Mouse (Mus musculus) inflammation-experienced regulatory T-cells (primary cell): ENCODE results near the gene Selenbp1. TPM values are rescaled to one million over a fixed set of nuclear protein-coding genes. Genes with fewer than 3 reads are reported as not detected.

Experiments
- polyA plus RNA-seq, 2 experiments: library from polyadenylated mRNA; unstranded; fragments of 100-300 nt; shearing (Covaris generic); gene quantifications; one replicate each; pipeline ENCODE4 v1.2.1; 2017

Selenbp1 gene
- polyA plus RNA-seq, result 1 to 10 TPM; 3.9 to 4.6 TPM

DNA sequence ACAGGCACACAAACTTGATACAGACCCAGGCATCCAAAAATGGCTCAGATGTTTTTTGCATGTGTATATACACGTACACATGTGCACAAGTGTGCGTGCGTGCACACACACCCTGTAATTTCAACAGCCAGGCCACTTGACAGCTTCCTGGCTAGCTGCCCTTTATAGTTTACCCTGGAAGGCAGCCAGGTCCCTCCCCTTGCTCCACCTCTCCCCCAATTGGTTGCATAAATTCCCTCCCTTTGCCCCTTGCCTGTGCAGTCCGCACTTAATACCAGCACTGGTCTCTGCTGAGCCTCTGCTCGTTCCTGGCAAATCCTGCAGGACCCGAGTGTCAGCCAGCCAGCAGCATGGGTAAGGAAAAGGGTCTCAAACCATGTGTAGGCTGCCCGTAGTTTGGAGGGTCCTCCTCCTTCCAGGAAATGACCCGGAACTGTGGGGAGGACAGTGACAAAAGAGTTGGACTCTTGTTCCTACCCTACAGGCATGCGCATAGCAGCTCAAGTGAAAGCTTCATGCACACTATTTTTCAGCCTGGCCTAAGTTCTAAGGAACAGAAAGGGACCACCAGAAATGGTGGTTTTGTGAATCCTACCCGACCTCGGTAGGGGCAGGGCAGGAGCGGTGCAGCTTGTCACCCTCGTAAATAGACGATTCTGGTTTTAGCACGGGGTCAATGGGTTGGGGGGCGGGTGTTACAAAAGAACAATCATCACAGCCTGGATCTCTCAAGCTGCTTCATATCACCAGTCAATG, at the start of gene Selenbp1:
Gene Selenbp1 (plus strand): TSS at position 248 of the 756 bp plus-strand sequence.

DNA sequence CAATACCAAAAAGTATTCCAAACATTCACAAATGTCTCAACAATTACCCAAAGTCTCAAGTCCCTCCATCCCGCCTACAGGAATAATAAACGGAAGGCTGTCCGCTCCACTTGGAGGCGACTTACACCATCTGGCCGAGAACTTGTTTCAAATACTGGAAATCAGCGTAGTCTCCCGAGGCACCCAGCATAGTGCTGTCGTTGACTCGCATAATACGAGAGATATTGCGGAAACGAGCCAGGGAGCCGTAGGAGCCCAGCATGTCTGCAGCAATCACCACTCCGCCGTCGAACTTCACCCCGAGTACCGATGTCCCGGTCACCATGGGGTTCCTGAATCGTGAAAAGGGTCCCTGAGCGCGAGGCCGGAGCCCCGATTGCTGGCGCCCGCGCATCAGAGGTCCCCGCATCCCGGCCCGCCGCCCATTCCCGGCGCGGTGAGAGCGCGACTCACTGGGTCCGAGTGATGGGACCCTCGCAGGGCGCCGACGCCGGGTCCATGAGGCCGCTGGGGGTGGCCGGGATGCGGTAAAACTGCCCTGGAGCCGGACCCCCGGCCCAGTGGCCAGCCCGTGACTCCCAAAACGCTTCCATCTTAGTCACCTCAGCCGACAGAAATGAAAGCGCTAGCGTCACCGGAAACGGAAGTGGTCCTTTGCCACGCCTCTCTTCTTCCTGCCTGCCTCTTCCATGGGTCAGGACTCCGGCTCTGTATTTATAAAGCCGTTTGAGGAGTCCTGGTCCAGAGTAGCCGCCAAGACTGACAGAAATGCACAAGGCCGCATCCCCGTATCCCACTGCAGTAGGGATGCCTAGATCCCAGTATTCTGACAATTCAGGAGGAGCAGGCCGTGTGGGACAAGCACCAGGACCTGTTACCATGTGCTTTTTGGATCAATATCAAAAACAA, 46.3 kb upstream of the Selenbp1 start, which contains the start of gene Psmb4:
Gene Psmb4 (minus strand): TSS at position 646 of the 909 bp plus-strand sequence.

DNA sequence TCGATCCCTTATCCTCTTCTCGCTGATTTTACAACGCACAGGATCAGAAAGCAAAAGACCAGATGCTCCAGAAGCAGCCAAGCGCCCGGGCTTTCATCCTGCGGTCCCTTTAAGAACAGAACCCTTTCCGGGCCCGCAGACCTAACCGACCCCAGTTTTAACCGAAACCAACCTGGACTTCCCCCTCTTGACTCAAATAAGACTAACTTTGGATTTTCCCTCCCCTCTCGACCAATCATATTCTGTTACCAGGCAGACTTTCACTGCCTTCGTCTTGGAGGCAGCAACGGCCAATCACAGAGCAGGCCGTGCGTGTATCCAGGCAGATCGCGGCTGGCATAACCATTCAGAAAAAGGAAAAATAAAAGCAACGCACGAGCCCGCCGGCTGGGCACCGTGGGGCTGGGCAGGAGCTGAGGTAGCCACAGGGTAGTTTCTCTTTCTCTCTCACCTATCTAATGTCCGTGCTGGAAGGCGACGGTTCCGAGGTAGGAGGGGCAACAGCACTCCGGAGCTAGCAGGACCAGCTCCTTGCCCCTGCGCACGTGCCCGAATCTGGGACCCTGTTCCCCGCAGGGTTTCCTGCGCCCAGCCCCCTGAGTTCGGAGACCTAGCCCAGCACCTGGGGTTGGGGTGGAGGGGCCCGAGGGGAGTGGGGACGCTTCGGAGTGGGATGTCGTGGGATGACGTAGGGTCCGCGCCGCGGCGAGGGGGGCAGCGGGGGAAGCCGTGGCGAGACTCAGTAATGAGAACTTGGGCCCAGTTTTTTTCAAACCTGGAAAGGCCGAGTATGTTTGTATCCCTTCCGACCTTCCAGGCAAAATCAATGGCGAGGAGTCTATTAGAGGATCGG, 21.1 kb downstream of the Selenbp1 start, which contains the start of gene Rfx5:
Gene Rfx5 (plus strand): TSS at position 312 of the 853 bp plus-strand sequence.

DNA sequence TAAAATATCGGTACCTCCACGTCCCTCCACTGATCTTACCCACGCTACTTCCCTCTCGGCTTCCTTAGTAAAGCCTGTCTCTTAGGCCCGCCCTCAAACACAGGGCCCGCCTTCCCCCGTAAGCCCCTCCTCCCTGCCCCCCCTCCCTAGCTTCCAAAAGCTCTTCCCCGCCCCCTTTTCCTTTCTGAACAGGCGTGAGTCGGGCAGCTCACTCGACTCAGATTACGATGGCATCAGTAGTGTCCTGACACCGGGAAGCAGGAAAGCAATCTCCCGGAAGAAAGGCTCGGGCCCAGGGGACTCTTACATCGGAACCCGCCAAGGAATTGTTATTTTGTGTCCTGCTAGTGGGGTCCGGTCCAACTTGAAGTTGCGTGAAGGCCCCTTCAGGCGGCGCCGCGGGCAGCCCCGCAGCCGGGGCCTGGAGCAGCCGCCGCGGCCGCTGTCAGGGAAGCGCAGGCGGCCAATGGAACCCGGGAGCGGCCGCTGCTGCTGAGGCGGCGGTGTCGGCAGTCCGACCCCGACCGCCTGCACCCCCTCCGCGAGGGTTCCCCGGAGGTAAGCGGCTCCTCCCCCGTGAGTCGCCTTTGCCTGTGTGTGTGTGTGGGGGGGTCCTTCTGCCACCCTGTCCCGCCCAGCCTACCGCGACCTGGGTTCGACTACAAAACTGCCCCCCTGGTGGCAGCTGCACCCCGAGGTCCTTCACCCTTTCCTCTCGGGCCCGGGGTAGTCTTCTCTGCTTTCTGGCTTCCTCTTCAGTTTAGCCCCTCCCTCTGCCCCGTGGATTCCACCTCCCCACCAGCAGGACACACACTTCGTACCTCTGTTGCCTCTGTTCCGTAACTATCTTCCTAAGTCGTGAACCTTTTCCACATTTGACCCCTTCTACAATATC, 41.9 kb downstream of the Selenbp1 start, which contains the start of gene Pi4kb:
Gene Pi4kb (plus strand): TSS at position 204 of the 895 bp plus-strand sequence.

Other genes starting within 250 kb of the Selenbp1 start
- under 1 TPM in 1 of 2 experiments, not detected in 1; 0.61 TPM for gene Selenbp2, start 239.5 kb upstream of the Selenbp1 start, polyA plus RNA-seq
- gene Cgn, start 146.6 kb upstream of the Selenbp1 start, polyA plus RNA-seq, result under 1 TPM; 0.13 to 0.42 TPM
- 10 to 100 TPM; 12.2 to 14.7 TPM for gene Pogz, start 95.5 kb upstream of the Selenbp1 start, polyA plus RNA-seq
- gene Psmb4, start 46.1 kb upstream of the Selenbp1 start, polyA plus RNA-seq, result 100 to 1,000 TPM; 258 to 304 TPM
- gene Rfx5, start 21.0 kb downstream of the Selenbp1 start, polyA plus RNA-seq, result 10 to 100 TPM; 26.0 to 29.1 TPM
- gene Pi4kb, start 41.7 kb downstream of the Selenbp1 start, polyA plus RNA-seq, result 10 to 100 TPM; 13.5 to 17.2 TPM
- gene Zfp687, start 82.4 kb downstream of the Selenbp1 start, polyA plus RNA-seq, result 10 to 100 TPM; 53.2 TPM
- gene Psmd4, start 109.6 kb downstream of the Selenbp1 start, polyA plus RNA-seq, result 100 to 1,000 TPM; 277 to 291 TPM
- 10 to 100 TPM; 24.4 to 30.3 TPM for gene Pip5k1a, start 173.9 kb downstream of the Selenbp1 start, polyA plus RNA-seq
- 100 to 1,000 TPM; 113 to 128 TPM for gene Vps72, start 178.0 kb downstream of the Selenbp1 start, polyA plus RNA-seq
- 1 to 10 TPM; 2.7 to 6.6 TPM for gene Tmod4, start 191.4 kb downstream of the Selenbp1 start, polyA plus RNA-seq
- gene Scnm1, start 201.0 kb downstream of the Selenbp1 start, polyA plus RNA-seq, result 100 to 1,000 TPM in 1 of 2 experiments, 10 to 100 TPM in 1; 67.0 to 102 TPM
- gene Lysmd1, start 201.0 kb downstream of the Selenbp1 start, polyA plus RNA-seq, result 10 to 100 TPM; 23.0 to 27.7 TPM
- gene Tnfaip8l2, start 209.3 kb downstream of the Selenbp1 start, polyA plus RNA-seq, result 100 to 1,000 TPM; 214 to 231 TPM
- gene Sema6c, start 227.4 kb downstream of the Selenbp1 start, polyA plus RNA-seq, result 1 to 10 TPM in 1 of 2 experiments, under 1 TPM in 1; 0.65 to 2.3 TPM